Mouse (Mus musculus): ENCODE data around the gene Stox1. TPM values are rescaled to one million over a fixed set of nuclear protein-coding genes. Genes with fewer than 3 reads are reported as not detected.
A peak's percentile ranks its signal among the peaks of the same experiment; 100 is the strongest.
"Not testable (repeated sequence)": the region's sequence is repeated elsewhere in the genome, so short reads cannot be mapped to it uniquely, and the experiment has no call there.

Stox1 gene
- total RNA-seq (2021): 1 to 10 TPM; 3.2 to 4.2 TPM
- long read RNA-seq, experiment 1, partial matches to known transcripts: 1 of 2 reads
- long read RNA-seq, experiment 1, other reads (novel, unspliced or antisense): 0 of 2 reads
- long read RNA-seq, experiment 2, partial matches to known transcripts: 1 of 3 reads
- long read RNA-seq, experiment 2, other reads (novel, unspliced or antisense): 2 of 3 reads

- peak; percentile 45 to 51 for DNase-seq (ENCODE audit: low spot score in 2 of 2)
Observed at GRCm38 (mm10) chr10:62725771-62726687, at the start of gene Stox1. Gene Stox1, minus strand, starts transcription at chr10:62726128.

GRCm38 (mm10) chr10:62750781-62751180 lies 24.9 kb upstream of the Stox1 start:
- no peak for DNase-seq (ENCODE audit: low spot score in 2 of 2)

GRCm38 (mm10) chr10:62739961-62740737 lies 14.2 kb upstream of the Stox1 start:
- DNase-seq (ENCODE audit: low spot score in 2 of 2): peak in 1 of 2 experiments; percentile 40

GRCm38 (mm10) chr10:62736965-62737688 lies 11.2 kb upstream of the Stox1 start:
- no peak for DNase-seq (ENCODE audit: low spot score in 2 of 2)

DNA sequence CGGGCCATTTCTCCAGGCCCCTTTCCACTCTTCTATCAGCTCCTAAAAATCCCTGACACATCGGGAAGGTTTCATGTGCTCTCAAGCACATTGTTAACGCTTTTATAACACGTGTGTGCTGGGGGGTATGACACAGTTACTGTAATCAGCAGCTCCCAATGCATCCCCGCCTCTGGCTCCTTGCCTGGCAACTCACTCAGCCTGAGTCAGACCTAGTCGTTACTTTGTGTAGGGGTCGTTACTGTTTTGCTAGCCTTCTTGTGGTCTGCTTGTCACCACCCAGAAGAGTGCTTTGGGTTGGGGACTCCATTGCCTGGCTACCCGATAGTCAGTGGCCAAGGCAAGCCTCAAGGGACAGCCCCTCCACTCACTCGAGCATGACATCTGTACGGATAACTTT lies 4.9 kb upstream of the Stox1 start:
- no peak for DNase-seq (ENCODE audit: low spot score in 2 of 2)

GRCm38 (mm10) chr10:62724936-62725335 lies 992 bp downstream of the Stox1 start:
- no peak for DNase-seq (ENCODE audit: low spot score in 2 of 2)

GRCm38 (mm10) chr10:62722701-62723100 lies 3.2 kb downstream of the Stox1 start:
- no peak for DNase-seq (ENCODE audit: low spot score in 2 of 2)

GRCm38 (mm10) chr10:62720574-62720973 lies 5.4 kb downstream of the Stox1 start:
- DNase-seq (ENCODE audit: low spot score in 2 of 2): not testable (repeated sequence)

DNA sequence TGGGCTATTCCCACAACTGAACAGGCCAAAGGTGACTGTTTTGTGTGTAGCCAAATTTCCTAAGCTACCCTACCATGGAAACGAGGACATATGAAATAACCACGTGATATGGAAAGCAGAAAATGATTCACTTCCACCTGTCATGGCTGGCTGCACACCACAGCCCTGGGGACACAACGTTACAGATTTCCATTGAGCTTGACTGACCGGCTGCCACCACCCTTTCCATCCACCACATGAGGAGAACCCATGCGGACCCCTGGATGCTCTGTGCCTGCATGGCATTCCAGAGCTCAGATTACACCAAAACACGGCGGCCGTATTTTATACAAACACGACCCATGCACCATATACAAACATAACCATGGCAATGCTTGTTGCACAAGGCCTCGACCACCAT lies 12.5 kb downstream of the Stox1 start:
- no peak for DNase-seq (ENCODE audit: low spot score in 2 of 2)

DNA sequence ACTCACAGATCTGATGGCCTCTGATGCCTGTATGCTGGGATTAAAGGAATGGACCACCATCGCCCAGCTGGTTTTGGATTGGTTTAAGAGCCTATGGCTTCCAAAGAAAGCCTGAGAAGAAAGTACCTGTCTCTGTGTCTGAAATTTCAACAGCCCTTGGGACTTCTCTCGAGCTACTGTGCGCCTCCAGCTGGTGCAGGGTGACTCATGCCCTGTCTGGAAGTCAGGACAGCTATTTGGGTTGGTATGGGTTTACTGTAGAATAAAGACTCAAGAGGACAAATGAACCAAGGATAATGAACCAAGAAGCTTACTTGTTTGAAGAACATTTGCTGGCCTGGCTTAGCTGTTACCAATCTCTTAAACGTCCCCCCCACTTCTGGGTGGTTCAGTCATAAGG lies 22.3 kb downstream of the Stox1 start:
- DNase-seq (ENCODE audit: low spot score in 2 of 2): no peak

DNA sequence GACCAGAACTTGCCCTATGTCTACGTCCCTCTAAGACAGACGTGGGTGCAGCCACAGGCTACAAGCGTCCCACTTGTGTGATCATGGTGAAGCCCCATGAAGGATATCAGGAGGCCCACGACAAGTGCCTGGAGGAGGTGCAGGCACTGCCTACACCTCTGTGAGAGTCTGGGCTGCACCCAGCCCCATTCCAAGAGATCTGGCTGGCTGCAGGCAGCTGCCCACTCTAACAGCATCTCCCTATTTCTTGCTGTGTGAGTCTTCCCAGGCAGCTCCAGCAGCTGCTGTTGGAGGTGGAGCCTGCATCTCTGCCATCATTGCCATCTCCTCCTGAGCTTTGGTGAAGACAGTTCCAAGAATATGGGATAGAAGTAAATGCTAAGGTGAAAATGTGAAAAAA lies 23.5 kb downstream of the Stox1 start:
- DNase-seq (ENCODE audit: low spot score in 2 of 2): no peak

DNA sequence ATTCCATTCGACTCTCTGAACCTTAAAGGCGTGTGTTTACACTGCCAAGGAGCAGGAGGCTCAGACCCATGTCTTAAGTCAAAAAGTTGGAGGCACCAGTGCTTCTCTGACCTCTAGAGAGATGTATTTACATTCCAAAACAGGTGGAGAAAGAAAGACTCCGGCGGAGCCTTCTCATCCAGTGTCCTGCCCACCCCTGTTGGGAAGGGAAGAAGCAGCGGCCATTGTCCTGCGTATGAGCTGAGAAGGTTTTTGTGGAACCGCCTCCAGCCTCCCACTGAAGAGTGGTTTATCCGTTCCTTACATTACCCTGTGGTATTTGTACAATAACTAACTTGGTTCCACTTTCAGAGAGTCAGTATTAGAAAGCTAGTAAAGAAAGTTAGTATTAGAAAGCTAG lies 33.2 kb downstream of the Stox1 start:
- no peak for DNase-seq (ENCODE audit: low spot score in 2 of 2)

DNA sequence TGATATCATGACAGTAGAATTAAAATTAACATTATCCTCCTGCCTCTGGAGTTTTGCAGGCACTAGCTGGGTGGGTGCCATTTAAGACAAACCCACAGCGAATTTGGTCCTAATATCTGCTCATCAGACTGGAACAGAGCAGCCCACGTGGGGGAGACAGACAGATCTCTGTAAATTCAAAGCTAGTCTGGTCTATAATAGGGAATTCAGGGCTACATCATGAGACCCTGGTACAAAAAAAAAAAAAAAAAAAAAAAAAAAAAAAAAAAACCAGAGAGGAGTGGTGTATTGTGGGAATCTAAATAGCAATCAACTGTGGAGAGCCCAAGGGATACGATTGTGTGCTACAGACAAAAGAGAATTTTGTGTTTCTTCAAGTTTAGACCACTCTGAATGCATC lies 33.7 kb downstream of the Stox1 start:
- no peak for DNase-seq (ENCODE audit: low spot score in 2 of 2)

GRCm38 (mm10) chr10:62687032-62687674 lies 38.8 kb downstream of the Stox1 start:
- DNase-seq (ENCODE audit: low spot score in 2 of 2): no peak

GRCm38 (mm10) chr10:62683043-62683442 lies 42.9 kb downstream of the Stox1 start:
- DNase-seq (ENCODE audit: low spot score in 2 of 2): no peak

DNA sequence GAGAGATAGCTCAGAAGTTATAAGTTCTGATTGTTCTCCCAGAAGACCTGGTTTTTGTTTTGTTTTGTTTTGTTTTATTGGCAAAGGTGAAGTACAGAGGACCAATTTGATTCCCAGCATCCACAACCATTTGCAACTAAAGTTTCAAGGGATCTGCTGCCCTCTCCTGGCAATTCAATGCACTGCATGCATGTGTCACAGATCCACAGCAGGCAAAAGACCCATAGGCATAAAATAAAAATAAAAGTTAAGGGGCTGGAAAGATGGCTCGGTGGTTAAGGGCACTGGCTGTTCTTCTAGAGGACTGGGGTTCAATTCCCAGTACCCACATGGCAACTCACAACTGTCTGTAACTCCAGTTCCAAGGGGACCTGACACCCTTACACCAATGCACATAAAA lies 46.1 kb downstream of the Stox1 start:
- no peak for DNase-seq (ENCODE audit: low spot score in 2 of 2)

GRCm38 (mm10) chr10:62677329-62677728 lies 48.6 kb downstream of the Stox1 start:
- DNase-seq (ENCODE audit: low spot score in 2 of 2): no peak

DNA sequence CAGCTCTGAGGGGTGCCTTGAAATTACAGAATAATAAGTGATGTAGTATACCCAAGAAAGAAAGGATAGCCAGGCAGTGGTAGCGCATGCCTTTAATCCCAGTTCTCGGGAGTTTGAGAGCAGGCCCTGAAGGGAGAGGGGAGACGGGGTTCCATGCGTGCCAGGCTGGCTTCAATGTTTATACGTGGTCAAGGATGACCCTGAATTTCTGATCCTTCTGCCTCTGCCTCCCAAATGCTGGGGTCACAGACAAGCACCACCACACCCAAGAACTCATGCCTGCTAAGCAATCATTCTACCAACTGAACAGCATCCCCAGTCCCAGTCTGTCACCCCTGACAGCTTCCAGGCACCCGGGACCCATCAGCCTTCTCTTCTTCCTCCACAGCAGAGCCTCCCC lies 49.7 kb downstream of the Stox1 start:
- DNase-seq (ENCODE audit: low spot score in 2 of 2): no peak

- DNase-seq (ENCODE audit: low spot score in 2 of 2): no peak
Observed at GRCm38 (mm10) chr10:62672359-62672758, 53.6 kb downstream of the Stox1 start.

- DNase-seq (ENCODE audit: low spot score in 2 of 2): no peak
Observed at GRCm38 (mm10) chr10:62669245-62669644, 56.7 kb downstream of the Stox1 start.

DNA sequence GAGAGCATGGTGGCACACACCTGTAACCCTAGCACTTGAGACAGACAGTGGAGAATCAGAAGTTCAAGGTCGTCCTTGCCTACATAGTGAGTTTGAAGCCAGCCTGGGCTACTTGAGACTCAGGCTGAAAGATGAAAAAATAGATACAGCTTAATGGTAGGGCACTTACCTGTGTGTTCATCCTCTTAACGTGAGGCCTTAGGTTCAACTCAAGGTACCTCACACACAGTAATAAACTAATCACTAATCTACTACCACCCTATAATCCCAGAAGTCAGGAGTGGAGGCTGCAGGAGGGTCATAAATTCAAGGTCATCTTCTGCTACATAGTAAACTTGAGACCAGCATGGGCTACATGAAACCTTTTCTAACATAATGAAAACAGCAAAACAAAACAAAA lies 57.5 kb downstream of the Stox1 start:
- no peak for DNase-seq (ENCODE audit: low spot score in 2 of 2)
